Mouse (Mus musculus): ENCODE data around the gene Sgpp1.

Sgpp1 gene

DNA sequence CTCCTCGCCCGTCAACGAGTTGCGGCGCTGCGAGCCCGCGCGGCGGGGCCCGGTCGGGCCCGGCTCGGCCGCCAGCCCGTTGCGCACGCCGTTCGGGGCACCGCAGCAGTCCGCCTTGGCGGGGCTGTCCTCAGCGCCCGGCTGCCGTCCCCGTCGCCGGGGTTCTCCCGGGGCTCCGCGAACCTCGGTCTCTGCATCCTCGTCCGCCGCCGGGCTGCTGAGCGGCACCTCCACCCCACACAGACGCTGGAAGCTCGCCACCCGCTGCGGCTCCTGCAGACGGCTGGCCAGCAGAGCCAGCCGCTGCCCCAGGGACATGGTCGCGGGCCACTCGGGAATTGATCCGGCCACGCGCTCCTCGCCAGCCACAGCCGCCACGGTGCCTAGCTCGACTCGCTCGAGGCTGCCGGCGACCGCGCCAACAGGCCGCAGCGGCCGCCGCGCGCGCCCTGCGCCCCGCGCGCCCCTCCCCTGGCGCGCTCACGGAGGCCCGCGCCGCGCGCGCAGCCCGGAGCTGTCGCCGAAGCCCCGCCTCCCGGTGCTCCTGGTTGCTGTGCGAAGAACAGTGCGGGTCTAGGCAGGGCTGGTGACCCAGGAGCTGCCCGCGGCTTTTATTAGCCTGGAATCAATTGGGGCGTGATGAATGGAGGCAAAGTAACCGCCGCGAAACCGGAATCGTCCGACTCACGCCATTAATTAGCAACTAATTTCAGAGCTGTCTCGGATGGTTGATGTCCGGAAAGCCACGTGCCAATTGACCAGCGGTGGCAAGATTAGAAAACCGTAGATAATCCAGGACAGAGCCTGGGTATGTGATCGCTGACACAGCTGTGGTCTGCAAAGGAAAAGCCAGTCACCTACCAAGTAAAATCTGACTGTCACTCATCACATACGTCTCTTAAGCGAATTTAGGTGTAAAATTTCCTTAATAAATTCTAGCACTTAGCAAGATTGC lies at the start of gene Sgpp1:
Gene Sgpp1, minus strand, starts transcription at position 484 of the 955 bp plus-strand sequence.
- peak; percentile 50 for DNase-seq (ENCODE audit: low read depth, low spot score)

DNA sequence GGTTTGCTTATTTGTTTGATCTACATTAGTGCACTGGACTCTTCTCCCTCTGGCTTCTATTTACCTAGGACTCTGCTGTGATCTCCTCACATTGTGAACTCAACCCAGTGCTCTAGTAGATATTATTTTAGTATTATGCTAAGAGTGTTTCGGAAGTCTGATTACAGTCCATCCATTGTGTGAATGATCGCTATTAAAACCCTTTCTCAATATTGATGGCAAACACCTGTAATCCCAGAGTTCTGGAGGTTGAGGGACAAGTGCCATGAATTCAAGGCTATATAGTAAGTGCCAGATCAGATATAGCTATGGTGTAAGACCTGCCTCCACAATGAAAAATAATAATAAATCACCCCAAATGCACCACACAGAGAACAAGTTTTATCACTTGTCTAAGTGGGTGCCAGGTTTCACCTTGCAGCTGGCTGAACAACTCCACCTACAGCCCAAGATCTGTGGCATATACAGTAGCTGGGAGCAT lies 48.8 kb upstream of the Sgpp1 start:
- no peak for DNase-seq (ENCODE audit: low read depth, low spot score)

DNA sequence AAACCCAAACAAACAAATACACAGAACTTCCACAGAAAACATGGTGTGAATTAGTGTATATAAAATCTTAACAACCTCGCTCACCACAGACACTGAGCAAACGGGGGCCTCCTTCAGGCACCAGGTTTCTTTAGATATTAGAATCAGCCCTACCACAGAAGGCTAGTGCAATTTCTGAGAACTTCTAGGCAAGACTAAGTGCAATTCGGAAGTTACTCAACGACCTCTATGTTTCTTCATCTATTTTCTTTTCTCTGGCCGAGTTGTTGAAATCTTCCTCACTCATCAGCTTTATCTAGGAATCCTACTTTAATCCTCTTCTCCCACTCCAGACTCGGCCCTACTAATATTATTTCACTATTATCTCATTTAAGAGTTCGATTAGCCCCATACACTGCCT lies 46.5 kb upstream of the Sgpp1 start:
- no peak for DNase-seq (ENCODE audit: low read depth, low spot score)

DNA sequence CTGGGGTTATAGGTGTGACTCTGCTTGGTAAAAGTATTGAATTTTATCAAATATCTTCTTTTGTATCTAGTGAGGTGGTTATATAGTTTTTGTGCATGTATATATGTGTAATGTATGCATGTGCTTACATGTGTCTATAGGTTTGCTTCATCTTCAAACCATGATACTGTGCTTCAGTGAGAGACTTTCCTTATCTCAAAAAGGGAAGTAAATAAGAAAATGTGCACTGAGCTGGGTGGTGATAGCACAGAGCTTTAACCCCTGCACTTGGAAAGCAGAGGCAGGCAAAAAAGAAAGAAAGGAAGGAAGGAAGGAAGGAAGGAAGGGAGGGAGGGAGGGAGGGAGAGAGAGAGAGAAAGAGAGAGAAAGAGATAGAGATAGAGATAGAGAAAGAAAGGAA lies 45.9 kb upstream of the Sgpp1 start:
- DNase-seq (ENCODE audit: low read depth, low spot score) = no peak

DNA sequence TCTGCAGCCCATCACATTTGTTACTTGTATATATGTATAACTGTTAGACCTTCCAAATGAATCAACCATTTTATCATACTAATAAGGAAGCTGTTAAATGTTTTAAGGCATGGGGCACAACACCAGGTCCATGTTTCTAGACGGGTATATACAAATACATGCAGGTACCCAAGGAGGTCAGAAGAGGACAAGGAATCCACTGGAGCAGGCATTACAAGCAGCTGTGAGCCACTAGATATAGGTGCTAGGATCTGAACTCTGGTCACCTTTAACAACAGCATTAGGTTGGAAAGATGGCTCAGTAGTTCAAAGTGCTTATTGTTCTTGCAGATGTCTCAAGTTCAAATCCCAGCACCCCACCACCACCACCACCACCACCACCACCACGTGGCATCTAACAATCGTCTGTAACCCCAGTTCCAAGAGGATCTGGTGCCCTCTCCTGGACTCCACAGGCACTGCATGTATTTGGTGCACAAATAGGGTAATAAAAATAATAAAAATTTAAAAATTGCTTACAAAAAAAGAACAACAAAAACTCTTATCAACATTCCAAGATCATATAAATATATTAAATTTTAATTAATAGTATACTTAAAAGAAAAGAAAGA lies 37.0 kb upstream of the Sgpp1 start:
- no peak for DNase-seq (ENCODE audit: low read depth, low spot score)

DNA sequence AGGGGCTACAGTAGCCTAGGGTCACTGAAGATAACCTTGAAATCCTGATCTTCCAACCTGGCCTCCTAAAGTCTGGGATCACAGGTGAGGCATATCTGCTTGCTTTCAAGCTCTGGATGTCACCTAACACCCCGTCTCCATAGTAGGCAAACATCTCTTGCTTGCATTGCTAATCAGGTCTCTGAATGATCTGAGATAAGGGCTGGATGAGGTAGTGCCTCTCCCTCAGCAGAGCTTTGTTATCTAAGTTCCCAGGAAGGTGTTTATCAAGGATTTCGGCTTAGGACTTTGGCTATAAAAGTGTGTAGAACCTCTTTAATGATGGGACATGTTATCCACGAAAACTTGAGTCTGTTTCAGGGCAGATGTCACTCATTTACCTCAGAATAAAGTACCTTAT lies 35.9 kb upstream of the Sgpp1 start:
- no peak for DNase-seq (ENCODE audit: low read depth, low spot score)

DNA sequence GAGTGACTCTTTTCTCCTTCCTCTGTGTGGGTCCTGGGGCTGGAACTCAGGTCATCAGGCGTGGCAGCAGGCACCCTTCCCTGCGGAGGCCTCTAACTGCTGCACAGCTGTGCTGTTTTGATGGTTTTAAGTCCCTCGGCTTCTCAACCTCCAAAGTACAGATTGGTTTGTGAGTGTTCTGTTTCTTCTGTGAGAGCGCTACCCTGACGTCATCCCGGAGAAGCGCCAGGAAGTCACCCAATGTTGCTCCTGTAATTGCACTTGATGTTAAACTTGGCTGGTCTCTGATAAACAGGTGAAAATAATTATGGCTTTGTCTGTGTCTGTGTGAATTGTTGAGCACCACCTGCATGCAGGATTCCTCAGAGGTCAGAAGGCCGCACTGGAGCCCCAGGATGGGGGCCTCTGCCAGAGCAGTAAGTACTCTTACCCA lies 31.4 kb upstream of the Sgpp1 start:
- DNase-seq (ENCODE audit: low read depth, low spot score) = no peak

DNA sequence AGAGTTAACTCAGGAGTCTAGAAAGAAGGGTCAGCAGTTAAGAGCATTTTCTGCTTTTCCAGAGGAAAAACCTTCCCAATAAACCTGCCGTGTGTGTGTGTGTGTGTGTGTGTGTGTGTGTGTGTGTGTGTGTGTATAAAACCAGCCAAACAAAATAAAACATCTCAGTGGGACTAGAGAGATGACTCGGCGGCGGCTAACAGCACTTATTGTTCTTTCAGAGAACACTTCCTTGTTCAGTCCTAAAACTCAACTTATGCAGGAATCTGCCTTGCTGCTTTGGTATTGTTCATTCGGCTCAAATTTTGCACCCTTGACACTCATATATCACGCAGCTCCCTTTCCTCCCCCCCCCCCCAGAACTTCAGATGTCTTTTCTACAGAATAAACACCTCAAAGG lies 30.9 kb upstream of the Sgpp1 start:
- no peak for DNase-seq (ENCODE audit: low read depth, low spot score)

DNA sequence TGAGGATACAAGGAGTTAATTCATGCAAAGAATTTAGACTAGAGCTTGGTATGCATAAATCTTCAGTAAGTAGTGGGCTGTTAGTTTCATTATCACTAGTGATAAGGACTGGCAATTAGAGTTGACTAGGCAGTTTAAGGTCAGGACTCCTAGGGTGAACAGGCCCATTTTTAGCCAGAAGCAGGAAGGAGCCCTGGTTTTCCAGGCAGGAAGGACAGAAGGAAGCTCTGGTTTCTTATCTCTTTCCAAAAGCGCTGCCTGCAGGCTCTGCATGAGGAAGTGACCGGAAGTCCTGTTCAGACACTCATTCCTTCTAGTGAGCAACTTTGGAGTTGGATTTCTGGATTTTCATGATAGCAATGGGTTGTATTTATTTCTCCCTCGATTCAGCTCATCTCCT lies 30.2 kb upstream of the Sgpp1 start:
- DNase-seq (ENCODE audit: low read depth, low spot score) = no peak

DNA sequence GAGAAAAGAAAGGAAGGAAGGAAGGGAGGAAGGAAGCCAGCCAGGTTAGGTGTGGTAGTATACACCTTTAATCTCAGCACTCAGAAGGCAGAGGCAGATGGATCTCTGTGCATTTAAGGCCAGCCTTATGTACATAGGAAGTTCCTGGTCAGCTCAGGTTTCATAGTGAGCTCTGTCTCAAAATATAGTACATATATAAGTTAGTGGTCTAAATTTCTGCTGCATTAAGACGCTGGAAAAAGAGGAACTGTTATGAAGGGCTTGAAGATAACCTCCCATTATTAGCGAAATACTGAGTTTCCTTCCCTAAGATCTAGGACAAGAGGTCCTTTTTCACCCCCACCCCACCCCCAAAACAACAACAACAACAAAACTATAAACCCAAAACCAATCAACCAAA lies 20.9 kb upstream of the Sgpp1 start:
- DNase-seq (ENCODE audit: low read depth, low spot score) = no peak

DNA sequence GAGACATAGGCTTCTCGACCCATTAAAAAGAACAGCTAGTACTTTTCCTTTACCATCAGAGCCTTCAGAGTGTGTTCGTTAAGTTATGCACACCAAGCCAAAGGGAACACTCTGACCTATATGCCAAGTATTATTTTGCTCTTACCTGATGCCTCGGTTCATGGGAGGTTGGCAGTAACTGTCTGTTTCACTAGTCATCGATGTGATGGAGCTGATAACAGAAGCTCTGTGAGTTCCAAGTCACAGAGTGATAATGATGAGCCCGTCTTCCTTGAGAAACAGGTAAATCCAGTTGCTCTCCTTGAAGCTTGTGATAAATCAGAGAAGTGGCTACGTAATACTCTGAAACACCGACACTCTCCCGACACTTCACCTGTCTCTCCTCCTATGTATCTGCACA lies 18.2 kb upstream of the Sgpp1 start:
- DNase-seq (ENCODE audit: low read depth, low spot score) = no peak

DNA sequence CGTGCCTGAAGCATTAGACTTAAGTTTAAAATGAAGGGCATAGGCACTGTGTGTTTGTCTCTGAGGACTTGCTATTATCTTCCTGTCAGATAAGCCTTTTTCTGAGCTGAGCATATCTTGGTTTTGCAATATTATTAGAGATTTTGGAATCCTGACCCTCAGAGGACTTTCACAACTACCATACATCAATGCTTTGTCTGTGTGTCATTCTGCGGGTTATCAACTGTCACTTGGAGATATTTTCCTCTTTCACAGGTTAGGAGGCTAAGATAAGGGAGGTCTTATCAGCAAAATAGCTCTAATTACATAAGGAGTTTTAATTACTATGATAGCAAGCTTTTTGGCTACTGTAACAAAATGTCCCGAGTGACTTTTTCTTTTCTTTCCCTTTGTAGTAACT lies 16.5 kb upstream of the Sgpp1 start:
- no peak for DNase-seq (ENCODE audit: low read depth, low spot score)

DNA sequence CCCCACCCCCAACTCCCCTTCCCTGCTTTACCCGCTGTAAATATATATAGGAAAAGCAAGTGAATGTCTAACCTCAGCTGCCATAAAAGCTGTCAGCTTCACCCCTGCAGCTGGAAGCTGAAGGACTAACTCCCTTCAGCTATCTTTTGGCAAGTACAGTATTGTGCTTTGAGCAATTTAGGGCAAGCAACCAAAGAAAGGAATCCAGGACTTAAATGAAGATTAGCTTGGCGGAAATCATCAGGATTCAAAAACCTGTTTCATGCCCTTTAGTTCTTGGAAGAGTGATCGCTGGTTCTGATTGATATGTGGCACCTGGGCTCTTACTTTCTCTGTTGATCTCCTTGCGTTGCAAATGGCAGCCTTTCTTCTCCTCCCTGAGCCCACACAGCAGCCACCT lies 13.0 kb upstream of the Sgpp1 start:
- DNase-seq (ENCODE audit: low read depth, low spot score) = no peak

DNA sequence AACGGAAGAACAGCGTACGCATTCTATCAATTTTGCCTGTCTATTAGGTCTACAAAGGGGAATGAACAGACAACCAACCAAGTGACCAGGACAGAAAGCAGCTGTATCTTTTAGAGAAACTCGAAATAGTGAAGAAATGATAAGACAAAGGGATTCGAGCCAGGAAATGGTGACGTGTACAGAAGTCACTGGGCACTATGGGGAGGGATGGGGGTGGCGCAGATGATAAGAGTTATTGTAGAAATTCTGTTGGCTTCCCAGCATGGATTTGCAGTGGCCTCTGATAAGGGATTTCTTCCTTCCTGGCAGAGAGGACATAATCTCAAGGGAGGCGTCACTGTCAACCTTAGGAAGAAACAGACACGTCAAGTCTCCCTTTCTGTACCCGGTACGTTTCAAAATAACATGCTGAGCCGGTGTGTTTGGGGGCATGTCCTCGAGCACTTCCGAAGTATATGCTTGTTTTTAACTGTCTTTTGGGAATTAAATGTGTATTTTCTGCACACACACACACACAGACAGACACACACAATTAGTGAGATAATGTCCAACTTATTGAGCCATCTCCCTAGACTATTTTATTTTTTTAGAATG lies 10.3 kb upstream of the Sgpp1 start:
- no peak for DNase-seq (ENCODE audit: low read depth, low spot score)

DNA sequence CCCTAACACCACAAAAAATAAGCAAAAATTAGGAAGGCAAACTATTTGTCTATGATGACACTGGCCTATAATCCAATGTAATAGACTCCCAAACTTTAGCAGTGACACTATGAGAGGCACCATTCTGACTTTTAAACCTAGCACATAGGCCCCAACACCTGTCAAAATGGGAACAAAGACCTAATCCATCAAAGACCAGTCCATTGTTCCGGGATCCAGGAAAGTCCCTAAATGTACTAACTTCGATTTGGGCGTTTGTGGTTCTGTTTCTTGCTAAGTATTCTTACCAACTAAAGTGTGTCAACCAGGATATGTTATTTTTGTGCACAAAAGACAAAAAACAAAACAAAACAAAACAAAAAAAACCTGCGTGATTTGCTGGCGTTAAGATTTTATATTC lies 6.6 kb upstream of the Sgpp1 start:
- DNase-seq (ENCODE audit: low read depth, low spot score) = no peak

DNA sequence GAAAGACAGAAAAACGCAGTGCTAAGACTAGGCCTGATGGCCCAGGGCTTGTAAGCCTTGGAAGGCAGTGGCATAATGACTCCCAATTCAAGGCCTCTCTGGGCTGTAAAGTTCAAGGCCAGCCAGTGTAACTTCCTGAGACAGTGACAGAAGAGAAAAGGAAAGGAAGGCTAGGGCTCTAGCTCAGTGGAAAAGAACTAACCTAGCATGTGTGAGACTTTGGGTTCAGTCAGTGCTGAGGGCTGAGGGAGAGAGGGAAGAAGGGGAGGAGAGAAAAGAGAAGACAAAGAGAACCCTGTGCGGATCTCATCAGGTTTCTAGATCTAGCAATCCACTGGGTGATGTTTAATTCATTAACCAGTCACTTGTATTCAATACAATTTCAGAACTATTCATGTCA lies 5.7 kb upstream of the Sgpp1 start:
- DNase-seq (ENCODE audit: low read depth, low spot score) = no peak

DNA sequence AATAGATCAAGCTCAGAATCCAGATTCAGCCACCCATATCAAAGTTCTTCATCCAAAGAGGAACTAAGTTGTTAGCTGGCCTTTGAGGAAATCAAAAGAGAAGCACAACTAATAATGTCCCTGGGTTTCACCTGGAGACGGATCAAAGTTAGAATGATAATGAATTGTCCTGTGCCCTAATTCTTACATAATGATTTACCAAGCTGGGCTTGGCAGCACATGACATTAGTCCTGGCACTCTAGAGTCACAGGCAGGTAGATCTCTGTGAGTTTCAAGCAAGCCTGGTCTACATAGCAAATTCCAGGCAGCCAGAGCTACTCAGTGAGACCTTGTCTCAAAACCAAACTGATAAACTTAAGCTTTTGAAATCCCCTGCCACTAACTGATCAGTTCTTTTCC lies 4.9 kb upstream of the Sgpp1 start:
- DNase-seq (ENCODE audit: low read depth, low spot score) = no peak

DNA sequence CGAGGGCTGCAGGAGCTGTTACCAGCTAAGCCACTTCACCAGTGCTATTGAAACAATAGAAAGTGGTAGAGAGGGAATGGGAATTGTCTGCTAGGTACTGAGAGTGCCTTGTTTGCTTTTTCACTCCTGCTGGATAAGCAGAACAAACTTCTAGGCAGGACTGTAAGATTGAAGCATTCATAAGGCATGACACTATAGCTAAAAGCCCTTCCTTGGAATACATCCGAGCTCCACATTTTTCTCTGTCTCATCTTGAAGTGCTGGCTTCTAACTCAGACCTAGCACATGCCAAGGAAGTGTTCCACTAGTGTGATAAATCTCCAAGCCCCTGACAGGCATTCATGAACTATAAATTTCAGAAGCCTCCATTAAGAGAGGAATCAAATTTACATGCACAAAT lies 4.1 kb upstream of the Sgpp1 start:
- DNase-seq (ENCODE audit: low read depth, low spot score) = no peak

DNA sequence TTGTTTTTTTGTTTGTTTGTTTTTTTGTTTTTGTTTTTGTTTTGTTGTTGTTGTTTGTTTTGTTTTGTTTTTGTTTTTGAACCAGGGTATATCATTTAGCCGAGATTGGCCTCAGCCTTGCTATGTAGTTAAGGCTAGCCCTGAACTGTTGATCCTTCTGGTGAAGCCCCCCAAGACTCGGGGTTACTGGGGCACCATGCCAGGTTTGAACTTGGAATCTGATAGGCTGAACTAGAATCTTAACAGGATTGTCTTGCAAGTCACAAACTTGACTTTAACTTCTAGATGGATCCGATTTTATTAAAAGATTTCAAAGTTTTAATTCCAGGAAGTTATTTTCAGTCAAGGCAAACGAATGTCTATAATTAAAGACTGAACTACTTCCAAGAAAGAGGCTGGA lies 767 bp upstream of the Sgpp1 start:
- no peak for DNase-seq (ENCODE audit: low read depth, low spot score)

DNA sequence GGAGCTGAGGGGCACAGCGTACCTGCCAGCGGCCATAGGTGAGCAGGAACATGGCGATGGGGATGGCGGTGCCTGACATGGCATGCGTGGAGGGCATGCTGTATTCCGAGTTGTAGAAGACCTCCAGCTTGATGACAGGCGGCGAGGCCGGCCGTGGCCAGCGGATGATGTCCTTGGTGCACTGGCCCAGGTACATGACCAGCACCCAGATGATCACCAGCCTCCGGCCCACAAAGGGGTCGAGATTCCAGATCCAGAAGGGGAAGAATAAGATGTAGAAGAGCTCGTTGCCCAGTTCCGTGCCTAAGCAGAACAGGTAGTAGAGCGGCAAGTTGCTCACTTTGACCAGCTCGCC lies 661 bp downstream of the Sgpp1 start:
- DNase-seq (ENCODE audit: low read depth, low spot score) = no peak

DNA sequence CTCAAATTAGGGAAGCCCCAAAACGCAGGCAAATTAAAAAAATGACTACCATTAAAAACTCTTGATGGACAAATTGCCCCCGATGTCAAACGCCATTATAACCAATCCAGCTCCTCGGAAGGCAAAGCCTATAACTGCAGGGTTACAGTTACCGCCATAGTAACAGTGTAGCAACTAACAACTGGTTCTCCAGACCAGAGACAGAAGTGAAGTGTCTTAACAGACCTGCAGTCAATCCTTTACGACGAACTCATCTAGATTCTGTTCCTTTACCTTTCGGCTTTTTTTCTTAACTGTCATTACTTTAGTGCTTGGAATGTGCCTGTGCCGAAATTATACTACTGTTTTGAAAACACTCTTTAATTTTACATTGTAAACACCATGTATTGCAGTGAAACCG lies 1.4 kb downstream of the Sgpp1 start:
- no peak for DNase-seq (ENCODE audit: low read depth, low spot score)

DNA sequence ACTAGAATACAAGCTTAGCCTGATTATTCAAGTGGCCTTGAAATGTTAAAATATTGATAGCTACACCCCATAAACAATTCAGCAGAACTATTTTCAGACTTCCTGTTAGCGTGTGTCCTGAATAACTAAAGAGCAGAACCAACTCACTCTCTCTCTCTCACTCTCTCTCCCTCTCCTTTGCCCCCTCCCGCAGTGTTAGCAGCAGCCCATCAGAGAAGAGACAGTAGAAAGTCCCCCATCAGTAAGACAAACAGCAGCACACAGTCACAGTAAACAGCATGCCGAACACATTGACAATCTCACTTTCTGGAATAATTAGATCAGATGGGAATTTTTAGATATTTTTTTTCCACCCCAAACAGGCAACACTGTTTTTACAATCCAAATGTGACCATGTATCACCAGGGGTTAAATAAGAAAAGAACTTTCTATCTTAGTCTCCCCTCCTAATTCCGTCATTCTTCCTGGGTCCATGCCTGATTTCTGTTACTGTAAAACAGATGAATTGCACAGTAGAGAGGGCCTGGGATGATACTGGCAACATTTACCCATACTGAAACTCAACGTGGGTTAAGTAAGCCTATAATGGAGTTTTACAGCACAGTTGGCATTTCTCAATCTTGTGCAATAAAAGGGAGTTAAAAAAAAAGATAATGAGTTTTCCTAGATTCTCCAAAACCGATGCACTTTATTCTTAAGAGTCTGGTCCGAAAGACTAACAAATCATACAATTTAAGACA lies 2.0 kb downstream of the Sgpp1 start:
- DNase-seq (ENCODE audit: low read depth, low spot score) = no peak

All from telencephalon, adult 2 months (tissue).